Mouse (Mus musculus) natural killer cell, adult 2 months (primary cell): Measurements from ENCODE around the gene Gpr50.

Experiments
- DNase-seq, 2 experiments: peaks; one replicate each; pipeline ENCODE4 v3.0.0; 2022; ENCODE audit warnings: low spot score in 2 of 2

Gpr50 gene

DNA sequence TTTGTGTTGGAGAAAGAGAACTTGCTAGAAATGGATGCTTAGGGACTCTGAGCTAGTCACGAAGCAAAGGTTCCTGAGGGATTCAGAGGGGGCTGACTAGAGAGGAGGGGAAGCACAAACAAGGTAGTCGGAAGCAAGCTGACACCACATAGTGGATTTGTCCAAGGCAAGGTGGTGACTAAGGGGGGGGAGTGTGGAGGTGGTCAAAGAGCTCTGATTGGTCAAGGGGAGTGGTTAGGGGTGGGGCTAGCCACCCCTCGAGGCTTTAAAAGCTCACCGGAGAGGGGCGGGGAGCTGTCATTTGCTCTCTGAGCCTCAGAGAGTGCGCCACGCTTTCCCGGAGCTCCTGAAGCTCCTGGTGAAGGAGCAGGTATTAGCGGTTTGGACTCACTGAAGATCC, at the start of gene Gpr50:
TSS of gene Gpr50 (plus strand) at position 294 of the 400 bp plus-strand sequence.
- no peak for DNase-seq

DNA sequence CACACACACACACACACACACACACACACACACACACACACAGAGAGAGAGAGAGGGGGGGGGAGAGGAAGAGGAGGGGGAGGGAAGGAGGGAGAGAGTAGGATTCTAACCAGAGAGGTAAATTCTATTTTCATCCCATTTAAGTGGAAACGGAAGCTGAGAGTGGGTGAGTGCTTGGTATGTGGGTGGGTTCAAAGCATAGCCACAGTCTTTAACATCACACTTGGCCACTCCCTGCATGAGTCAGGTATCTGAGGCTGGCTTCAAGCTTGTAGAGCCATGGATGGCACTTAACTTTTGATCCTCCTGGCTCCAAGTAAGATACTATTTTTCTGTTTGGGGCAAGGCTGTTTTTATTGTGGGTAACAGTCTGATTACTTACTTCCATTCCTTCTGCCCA, 41.2 kb upstream of the Gpr50 start:
- DNase-seq, result no peak

DNA sequence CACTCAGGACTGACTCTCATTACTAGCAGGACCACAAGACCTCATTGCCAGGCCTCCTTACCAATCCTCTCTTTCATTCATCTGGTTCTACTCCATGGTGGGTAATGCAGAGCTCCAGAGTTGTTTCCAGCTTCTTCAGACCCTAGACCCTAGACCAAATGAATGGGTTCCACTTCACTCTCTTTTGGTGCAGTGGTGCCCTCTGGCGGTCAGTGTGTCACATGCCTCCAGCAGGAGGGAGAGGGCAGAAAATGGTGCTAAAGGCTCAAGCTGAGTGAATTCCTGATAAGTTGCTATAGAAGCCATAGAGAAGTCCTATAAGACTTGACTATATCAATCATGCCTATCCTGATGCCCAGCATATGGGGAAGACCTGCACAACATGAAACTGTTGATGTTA, 39.6 kb upstream of the Gpr50 start:
- peak; percentile 2 to 10 for DNase-seq

DNA sequence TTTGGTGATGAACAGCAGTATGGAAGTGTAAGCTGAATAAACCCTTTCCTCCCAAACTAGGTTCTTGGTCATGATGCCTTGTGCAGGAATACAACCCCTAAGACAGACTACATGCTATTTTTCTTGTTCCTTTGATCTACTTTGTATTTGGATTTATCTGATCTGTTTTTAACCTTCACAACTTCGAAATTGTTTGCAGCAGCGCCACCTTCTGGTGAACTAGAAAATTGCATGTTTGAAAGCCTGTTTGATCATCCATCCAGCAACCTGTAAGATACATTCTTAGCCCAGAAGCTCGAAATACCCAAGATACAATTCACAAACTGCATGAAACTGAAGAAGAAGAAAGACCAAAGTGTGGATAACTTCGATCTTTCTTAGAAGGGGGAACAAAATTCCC, 35.2 kb upstream of the Gpr50 start:
- peak; percentile 13 to 24 for DNase-seq

DNA sequence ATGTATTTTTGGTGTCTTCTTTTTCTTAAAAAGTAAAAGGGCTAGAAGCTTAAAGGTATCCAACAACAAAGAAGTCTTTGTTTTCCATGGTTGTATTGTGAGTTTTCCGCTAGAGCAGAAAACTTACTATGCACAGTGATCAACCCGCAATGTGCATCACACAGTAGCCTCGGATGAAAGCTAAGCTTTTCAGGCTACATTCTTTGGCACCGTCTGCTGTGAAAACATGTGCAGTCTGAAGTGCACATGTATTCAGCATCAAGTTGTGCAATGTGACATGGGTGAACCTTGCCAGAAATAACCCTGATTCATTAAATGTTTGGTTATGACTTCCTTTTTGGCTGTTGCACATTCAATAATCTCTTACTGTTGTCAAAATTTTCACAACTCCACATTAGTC, 32.8 kb upstream of the Gpr50 start:
- DNase-seq, result no peak

DNA sequence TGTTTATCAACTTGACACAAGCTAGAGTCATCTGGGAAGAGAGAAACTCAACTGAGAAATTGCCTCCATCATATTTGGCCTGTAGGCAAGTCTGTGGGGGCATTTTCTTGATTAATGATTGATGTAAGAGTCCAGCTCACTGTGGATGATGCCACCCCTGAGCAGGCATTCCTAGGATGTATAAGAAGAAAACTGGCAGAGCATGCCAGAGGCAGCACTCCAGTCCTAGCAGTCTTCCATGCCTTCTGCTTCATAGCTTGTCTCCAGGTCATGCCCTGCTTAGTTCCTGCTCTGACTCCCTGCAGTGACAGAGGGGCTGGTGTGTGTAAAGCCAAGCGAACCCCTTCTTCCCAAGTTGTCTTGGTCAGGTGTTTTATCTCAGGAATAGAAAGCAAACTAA, 32.3 kb upstream of the Gpr50 start:
- no peak for DNase-seq

DNA sequence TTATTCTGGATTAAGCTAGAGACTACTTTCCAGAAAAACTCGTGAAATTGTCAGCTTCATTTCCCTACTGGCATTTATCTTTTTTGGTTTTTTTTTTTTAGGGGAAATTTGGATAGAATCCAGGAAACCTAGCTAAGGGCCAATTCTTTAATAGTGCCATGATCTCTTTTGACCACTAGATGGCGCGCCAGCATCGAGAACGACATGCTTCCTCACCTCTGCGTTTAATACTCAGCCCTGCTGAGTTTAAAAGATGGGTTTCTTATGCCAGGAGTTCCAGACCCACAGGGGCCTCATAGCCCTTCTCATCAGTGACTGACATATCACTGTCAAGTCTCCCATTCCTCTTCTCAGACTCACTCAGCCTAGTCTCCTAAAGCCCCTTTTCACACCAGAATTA, 15.5 kb upstream of the Gpr50 start:
- peak; percentile 3 to 10 for DNase-seq

DNA sequence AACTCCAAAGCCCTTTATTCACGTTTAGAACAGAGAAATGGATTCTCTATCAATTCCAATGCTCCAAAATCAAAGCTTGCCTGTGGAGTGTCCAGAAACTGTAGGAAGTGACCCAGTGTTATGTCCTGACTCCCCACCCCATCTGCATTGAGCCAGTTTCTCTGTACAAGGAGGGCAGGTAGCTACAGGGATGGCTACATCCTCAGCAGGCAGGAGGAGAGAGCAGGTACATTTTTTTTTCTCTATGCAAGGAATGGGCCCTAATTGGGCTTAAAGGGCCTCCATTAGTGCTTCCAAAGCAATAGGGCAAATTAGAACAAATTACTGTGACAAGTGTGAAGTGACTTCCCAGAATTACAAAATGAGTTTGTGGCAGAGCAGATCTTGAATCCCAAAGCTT, 15.0 kb upstream of the Gpr50 start:
- DNase-seq, result no peak

DNA sequence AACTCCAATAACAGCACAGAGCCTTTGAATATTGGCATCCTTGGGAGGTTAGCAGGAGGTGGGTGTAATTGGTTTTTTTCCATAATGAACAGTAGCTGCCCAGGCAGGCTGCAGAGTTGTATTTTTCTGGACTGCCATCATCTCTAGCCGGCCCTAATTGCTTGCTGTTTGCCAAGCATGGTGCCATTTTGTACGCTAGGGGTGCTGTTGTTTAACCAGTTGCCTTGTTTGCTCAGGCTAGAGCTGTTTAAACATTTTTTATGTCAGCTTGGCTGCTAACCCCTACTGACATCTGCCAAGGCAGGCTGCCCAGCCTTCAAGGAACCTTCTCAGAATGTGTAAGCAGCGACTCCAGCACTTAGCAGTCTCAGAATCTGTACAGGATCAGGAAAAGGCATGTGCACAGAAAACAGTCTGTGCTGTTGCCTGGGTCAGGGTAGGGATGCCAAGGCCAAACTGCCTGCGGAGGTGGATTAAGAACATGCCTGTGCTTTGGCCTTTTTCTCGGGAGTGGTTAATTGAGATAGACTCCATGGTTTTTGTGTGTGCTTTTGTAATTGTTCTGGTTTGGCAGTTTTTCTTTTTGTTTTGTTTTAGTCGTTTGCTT, 14.5 kb upstream of the Gpr50 start:
- DNase-seq, result no peak

DNA sequence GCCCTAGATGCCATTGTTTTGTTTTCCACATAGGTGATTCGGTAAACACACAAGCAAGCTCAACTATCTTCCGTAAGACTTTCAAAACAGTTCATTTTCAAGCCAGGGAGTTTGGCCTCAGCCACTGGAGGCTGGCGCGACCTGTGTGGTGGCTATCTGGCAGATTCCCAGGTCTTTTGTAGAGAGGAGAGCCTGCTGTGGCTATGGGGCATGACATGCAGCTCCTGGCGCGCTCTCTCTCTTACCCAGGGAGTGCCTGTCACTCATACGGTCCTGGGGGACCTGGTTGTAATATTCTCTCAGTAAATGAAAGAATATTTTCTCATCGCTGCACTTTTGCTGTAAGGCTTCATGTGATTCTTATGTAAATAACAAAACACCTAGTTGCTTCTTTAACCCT, 13.5 kb upstream of the Gpr50 start:
- DNase-seq, result no peak

DNA sequence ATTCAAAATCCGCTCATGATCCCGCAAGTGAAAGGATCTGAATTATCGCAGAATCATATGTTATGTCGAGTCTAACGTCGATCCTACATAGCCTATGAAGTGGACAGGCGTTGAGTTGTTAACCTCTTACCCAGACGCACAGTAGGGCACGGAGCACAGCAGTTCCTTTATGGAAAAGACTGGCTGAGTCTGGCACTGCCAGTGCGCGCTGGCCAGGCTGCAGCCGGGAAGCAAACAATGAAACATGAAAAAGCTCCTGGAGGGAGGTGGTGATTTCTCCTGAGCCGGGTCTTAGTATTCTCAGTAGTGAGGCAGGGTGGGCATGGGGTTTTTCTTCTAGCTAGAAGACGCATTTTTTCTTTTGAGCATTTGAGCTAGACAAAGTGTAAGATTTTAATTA, 1.7 kb upstream of the Gpr50 start:
- DNase-seq, result no peak

DNA sequence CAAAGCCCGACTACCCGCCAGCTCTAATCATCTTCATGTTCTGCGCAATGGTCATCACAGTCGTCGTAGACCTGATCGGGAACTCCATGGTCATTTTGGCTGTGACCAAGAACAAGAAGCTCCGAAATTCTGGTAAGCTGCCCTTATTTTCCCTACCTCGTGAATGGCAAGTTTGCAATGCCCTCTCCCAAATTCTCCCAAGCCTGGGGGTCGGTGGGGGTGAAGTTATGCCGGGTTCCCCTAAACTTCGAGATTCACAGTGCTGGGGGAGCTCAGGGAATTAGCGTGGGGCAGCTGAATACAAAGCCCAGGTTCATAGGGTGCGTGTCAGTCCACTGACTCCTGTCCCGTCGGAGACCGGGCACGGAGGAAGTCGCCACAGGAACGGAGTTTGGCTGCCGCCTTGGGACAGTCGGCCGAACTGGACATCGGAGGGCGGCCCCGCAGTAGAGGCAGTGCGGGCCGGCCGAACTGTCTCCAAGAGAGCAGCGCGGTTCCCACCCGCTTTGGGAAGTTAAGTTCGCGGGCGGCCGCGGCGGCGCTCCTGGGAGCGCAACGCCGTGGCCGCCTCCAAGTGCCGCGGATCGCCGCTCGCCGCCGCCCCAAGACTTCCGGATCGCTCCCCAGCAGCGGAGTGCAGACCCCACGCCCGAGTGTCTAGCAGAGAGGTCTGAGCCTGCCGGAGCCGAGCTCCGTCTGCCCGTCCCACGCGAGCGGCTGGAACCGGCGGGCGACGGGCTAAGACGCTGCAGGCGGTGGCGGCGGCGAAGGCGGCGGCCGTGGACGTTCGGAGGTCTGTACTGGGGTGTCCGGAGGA, 612 bp downstream of the Gpr50 start:
- no peak for DNase-seq

DNA sequence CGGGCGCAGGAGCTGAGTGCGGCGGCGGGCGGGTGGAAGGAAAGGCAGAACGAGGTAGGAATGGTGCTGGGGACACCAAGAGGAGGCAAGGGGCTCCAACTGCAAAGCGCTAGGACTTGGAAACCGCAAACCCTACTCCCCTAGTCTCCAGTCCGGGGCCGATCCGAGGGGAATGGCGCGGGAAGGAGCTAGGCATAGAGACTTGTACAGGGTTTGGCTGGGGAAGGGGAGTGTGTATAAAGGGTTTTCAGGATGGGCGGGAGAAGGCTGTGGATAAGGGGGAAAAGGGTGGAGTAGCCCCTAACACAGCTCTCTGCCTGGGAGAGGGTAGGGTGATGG, 1.2 kb downstream of the Gpr50 start:
- DNase-seq, result no peak

DNA sequence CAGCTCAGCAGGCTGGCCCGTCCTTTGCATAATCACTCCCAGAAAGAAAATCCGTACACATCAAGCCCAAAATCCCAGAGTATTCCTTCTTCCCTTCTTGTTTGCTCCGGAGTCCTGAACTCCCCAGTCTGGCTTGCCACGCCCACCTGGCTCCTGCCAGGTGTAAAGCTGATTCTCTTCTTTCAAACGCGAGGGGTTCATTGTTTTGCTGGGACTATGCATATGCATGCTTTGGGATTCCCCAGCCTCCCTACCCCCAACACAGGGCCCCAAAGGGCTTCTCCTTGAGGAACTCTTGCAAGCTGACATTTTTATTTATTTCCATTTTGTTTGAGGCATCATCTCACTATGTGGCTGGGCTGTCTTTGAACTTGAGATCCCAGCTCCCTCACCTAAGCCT, 6.8 kb downstream of the Gpr50 start:
- no peak for DNase-seq

DNA sequence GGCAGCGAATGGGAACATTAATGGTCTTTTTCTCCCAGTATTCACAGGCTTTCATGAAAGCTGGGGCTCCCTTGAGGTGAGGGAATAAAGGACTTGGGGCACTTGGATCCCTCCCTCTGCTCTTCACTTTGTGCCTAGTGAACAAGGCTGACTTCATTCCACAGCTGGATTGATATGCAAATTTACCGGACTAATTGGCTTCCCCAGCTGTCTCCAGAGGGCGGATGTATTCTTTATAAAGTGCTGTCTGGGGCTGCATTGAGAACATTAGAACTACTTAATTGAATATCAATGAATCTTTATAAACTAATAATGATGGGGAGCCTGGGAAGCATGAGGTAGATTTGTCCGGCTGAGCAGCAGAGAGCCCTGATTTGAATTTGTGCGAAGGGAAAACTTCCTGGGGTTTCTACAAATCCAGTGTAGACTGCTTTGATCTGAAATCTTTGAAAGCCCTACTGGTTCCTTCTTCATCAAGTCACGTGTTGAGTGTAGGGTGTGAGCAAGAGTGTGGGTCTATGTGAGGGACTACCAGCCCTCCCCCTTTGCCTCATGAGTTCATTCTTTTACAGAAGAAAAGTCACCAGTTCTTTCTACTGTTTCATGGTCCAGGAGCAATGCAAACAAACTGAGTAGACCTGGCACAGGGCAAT, 37.5 kb downstream of the Gpr50 start:
- no peak for DNase-seq
